Mouse (Mus musculus): Measurements from ENCODE around the gene Chst14. TPM values are rescaled to one million over a fixed set of nuclear protein-coding genes. Genes with fewer than 3 reads are reported as not detected.

The Chst14 gene
- 26.2 and 30.3 TPM in 2 replicates for polyA plus RNA-seq (2016; fragmentation: Nextera tagmentation; extraction: Ambion mirVana)

DNA sequence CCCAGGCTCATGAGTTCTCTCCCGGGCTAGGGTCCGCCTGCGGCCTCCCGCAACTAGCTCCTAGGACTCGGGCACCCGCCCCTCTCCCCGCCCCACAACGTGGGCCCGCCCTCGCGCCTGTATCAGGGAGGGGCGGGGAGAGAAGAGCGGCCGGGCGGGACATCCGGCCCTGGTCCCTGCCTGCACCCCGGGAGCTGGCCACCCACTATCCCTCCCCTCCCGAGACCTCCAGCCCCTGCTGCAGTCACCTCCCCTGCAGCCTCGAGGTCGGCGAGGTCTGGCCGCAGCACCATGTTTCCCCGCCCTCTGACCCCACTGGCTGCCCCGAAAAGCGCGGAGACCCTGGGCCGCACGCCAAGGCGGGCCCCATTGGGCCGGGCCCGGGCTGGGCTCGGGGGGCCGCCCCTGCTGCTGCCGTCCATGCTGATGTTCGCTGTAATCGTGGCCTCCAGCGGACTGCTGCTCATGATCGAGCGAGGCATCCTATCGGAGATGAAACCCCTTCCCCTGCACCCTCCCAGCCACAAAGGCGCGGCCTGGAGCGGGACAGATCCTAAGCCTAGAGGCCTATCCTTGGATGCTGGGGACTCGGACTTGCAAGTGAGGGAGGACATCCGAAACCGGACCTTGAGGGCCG is at the start of gene Chst14:
TSS of gene Chst14 (plus strand) at position 136 of the 637 bp plus-strand sequence.
- Histone ChIP-seq H3K36me3 (peaks cover 18% of the 10 kb centered on the region), H3K9me3 (replicated peaks) (no peaks in the 10 kb centered on the region), H3K4me3 (peak within 1 kb of the TSS; percentile 78), H3K4me1 (peaks cover 45% of the 10 kb centered on the region), H3K27me3 (ENCODE audit: low read depth, poor library complexity, severe bottlenecking) (no peaks in the 10 kb centered on the region), H3K27ac (peak within 1 kb of the TSS; percentile 96)
- under 1% methylated on average over 38 of the region's 47 CpGs for WGBS
- peak; percentile 87 for DNase-seq (ENCODE audit: low spot score)

DNA sequence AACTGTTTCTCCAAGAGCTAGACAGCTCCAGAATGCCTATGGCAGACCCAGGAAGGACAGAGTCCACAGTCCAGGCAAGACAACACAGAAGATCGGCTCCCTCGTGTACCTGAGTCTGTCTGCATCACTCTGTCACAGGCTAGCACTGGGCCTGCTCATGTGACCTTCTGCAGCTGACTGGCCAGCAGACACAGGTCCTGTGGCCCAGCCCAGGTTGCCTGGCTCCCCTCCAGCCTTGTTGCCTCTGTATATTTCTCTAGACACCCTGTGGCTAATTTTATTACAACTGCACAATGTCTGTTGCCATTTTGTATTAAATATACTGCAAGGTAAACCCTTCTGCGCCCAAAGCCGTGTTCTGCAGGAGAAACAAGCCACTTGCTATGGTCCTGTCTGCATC is 45.3 kb upstream of the Chst14 start:
- peaks cover 7% of the 10 kb centered on the region for H3K4me1 ChIP-seq
- H3K27ac ChIP-seq, result no peak overlapping the region
- peaks cover 46% of the 10 kb centered on the region for H3K36me3 ChIP-seq
- DNase-seq (ENCODE audit: low spot score), result no peak
- 89% methylated on average over 4 of the region's 4 CpGs for WGBS
- H3K9me3 ChIP-seq (replicated peaks), result no peaks in the 10 kb centered on the region
- H3K27me3 ChIP-seq (ENCODE audit: low read depth, poor library complexity, severe bottlenecking), result peaks cover 24% of the 10 kb centered on the region
- no peak overlapping the region for H3K4me3 ChIP-seq

DNA sequence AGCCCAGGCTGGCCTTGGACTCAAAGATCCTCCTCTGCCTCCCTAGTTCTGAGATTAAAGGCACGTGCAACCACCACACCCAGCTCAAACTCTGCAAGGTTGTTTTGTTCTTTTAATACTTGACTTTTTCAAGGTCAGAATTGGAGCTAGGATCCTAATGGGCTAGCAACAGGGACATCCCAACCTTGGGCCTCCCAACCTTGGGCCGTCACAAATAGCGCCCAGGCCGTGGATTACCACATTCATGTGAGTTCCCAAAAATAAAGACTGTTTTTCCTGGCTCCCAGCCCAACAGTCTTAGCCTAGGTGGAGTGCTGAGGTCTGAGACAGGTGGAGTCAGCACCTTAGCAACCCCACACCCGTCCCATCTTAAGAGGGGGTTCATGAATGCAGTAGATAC is 44.3 kb upstream of the Chst14 start:
- WGBS, result 88% methylated on average over 5 of the region's 5 CpGs
- no peak overlapping the region for H3K27ac ChIP-seq
- peaks cover 37% of the 10 kb centered on the region for H3K36me3 ChIP-seq

DNA sequence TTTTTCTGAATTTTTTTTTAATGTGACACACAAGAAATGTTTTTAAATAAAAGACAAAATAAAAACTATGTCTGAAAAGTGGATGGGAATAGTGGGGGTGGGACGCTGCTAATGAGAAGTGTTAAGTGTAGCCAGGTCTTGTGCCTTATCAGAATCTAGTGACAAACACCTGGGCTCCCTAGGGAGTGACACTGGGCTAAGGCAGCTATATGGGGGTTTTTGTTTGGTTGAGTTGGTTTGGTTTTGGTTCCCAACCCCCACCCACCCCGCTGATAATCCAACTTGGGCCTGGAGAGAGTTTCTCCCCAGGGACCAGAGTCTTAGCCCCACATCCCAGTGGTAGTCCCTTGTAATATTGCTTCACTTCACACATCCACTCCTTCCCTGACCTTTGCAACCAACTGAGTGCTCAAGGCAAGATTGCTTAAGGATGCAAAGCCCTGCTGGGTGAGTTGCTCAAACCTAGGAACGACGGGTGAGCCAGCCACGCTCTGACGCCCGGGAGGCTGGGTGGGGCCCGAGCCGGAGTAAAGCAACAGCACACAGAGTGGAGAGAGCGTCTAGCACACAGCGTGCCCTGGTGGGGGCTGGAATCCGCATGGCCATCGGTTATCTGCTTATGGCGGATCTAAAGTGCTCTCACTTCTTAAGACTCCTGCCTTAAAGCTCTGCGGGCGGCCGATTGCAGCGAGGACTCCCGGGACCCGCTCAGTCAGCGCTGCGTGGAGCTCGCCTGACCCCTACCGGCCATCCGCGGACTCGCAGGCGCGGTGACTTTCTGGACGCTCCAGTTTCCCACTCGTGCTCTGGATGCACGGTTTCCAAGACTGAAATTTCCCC is 43.2 kb upstream of the Chst14 start:
- DNase-seq (ENCODE audit: low spot score), result peak; percentile 92
- peaks cover 27% of the 10 kb centered on the region for H3K36me3 ChIP-seq
- H3K27ac ChIP-seq, result peak overlapping the region; percentile 62; the same call in 1 of the 2 replicates
- peaks cover 43% of the 10 kb centered on the region for H3K27me3 ChIP-seq (ENCODE audit: low read depth, poor library complexity, severe bottlenecking)
- peak overlapping the region; percentile 53 for H3K4me3 ChIP-seq
- 1% methylated on average over 32 of the region's 32 CpGs for WGBS
- H3K9me3 ChIP-seq (replicated peaks), result no peaks in the 10 kb centered on the region
- peaks cover 7% of the 10 kb centered on the region for H3K4me1 ChIP-seq

More for the DNA sequence above, 44.3 kb upstream of the Chst14 start:
- peaks cover 32% of the 10 kb centered on the region for H3K27me3 ChIP-seq (ENCODE audit: low read depth, poor library complexity, severe bottlenecking)
- H3K9me3 ChIP-seq (replicated peaks), result no peaks in the 10 kb centered on the region
- no peak for DNase-seq (ENCODE audit: low spot score)
- peaks cover 7% of the 10 kb centered on the region for H3K4me1 ChIP-seq
- H3K4me3 ChIP-seq, result no peak overlapping the region

DNA sequence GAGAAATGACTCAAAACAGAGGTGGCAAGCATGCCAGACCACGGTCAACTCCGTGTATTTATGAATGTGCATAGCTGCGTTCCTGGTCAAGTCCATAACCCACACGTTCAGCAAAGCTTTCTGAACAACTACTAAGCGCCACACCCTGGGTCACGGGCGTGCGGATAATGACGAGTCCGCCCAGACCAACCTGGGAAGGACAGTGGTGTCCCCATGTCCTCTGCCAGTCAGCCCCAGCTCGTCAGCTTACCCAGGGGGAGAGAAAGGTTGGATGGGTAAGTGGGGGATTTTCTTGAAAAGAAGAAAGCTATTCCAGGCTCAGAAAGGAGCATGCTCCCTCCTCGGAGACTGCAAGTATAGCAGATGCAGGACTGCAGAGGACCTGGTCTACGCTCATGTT is 38.9 kb upstream of the Chst14 start:
- no peak overlapping the region for H3K4me3 ChIP-seq
- H3K27ac ChIP-seq, result no peak overlapping the region
- DNase-seq (ENCODE audit: low spot score), result no peak
- H3K36me3 ChIP-seq, result no peaks in the 10 kb centered on the region
- H3K27me3 ChIP-seq (ENCODE audit: low read depth, poor library complexity, severe bottlenecking), result peaks cover 76% of the 10 kb centered on the region
- no peaks in the 10 kb centered on the region for H3K9me3 ChIP-seq (replicated peaks)
- H3K4me1 ChIP-seq, result peaks cover 7% of the 10 kb centered on the region
- 76% methylated on average over 13 of the region's 13 CpGs for WGBS

DNA sequence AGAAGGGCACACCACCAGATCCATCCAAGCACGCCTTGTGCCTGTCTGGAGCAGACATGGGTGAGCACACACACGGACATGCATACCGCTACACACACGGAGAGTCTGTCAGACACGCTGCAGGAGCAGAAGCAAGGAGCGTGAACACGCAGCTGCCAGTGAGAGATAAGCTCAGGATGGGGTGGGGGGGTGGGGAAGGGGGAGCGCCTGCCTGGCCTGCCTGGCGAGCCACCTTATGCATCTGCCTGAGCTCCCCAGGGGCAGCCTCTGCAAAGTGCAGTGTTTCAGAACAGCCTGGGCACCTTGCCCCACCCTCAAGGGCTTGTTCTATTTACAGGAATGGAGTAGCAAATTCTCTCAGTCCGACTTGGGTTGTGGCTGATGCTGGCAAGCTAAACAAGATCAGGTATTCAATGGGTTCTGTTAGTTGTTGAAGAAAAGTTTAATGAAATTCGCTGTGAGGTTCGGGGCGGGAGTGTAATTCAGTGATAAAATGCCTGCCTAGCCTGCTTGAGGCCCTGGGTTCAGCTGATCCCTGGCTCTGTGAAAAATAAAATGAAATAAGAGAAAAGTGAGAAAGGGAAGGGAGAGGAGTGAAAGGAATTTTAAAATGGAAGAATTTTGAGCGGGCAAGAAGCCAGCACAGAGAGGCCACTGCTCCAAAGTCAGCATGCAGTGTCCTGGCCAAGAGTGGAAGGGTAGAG is 38.3 kb upstream of the Chst14 start:
- Histone ChIP-seq H3K36me3 (no peaks in the 10 kb centered on the region), H3K4me3 (no peak overlapping the region), H3K27ac (no peak overlapping the region), H3K27me3 (ENCODE audit: low read depth, poor library complexity, severe bottlenecking) (peaks cover 82% of the 10 kb centered on the region), H3K9me3 (replicated peaks) (no peaks in the 10 kb centered on the region), H3K4me1 (peaks cover 5% of the 10 kb centered on the region)
- no peak for DNase-seq (ENCODE audit: low spot score)
- 30% methylated on average over 14 of the region's 14 CpGs for WGBS

DNA sequence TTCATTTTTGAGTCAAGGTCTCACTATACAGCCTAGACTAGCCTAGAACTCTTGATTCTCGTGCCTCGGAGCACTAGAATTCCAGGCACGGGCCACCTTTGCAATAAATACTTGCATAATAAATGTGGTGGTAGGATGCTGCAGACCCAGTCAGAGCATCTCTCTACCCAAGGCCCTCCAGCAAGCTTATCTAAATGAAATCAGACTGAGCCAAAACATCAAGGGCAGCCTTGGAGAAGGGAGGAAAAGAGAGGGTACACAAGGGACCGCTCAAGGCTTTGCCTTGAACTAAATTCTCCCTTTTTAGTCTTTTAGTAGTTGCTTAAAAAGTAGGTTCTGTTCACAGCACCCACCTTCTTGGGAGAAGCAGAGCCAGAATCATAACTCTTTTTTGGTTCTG is 35.1 kb upstream of the Chst14 start:
- no peak overlapping the region for H3K27ac ChIP-seq
- H3K9me3 ChIP-seq (replicated peaks), result no peaks in the 10 kb centered on the region
- no peak overlapping the region for H3K4me3 ChIP-seq
- H3K4me1 ChIP-seq, result peaks cover 2% of the 10 kb centered on the region
- 90% methylated on average over 4 of the region's 4 CpGs for WGBS
- no peak for DNase-seq (ENCODE audit: low spot score)
- H3K27me3 ChIP-seq (ENCODE audit: low read depth, poor library complexity, severe bottlenecking), result peaks cover 88% of the 10 kb centered on the region
- no peaks in the 10 kb centered on the region for H3K36me3 ChIP-seq

DNA sequence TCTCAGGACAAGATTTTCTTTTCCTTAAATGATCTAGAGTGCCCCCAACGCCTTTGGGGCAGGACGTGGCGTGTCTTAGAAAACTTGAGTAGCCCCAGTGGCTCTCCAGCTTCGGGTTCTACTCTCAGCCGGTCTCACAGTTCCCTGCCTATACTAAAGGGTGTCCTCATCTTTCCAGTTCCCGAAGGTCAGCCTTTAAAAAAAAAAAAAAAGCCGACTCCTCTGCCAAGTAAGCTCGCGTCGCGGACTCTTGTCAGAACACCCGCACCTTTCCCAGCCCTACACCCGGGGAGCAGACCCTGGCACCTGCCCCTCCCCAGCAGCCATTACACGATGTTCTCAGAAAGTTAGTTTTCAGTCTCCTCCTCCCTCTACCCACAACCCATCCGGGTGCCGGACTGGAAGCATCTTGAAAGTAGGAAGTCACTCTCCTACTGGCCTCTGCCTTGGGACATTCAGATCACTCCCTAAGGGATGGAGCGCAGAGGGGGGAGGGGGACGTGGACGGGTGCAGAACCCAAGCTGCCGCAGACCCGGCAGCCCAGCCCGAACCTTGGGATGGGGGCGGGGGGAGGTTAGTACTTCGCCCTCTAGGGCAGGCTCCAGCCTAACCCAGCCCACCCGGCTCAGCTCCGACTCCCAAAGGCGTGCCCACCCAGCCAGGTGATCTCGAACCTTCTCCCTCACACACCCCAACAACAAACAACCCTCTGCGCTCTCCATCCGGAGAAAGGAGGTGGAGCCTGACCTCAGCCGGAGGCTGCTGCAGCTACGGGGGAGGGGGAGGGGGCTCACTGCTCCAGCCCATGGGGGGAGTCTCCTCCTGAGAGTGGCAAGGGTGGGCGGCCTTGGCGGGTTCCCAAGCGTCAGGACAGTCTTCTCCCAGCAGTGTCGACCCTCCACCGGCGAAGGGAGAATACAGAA is 30.0 kb upstream of the Chst14 start:
- peak overlapping the region; percentile 62 for H3K27ac ChIP-seq
- H3K4me1 ChIP-seq, result peaks cover 50% of the 10 kb centered on the region
- peaks cover 94% of the 10 kb centered on the region for H3K27me3 ChIP-seq (ENCODE audit: low read depth, poor library complexity, severe bottlenecking)
- H3K4me3 ChIP-seq, result peak overlapping the region; percentile 57
- no peaks in the 10 kb centered on the region for H3K9me3 ChIP-seq (replicated peaks)
- no peaks in the 10 kb centered on the region for H3K36me3 ChIP-seq
- WGBS, result under 1% methylated on average over 38 of the region's 38 CpGs
- DNase-seq (ENCODE audit: low spot score), result peak; percentile 57

DNA sequence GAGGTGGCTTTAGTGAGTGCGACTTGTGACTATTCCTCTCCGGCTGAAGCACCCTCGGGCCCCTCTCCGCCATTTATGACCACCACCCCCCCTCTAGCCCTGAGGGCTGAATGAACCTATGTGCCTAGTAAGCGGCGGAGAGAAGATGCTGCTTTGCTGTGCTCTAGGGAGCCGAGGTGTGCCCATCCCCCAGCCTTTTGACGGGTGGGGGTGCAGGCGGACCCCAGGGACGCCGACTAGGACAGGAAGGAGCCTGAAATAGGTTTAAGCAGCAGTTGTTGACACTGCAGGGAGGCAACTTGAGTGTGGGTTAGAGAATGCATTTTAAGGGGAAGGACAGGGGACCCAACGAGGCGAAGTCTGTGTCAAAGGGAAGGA is 29.4 kb upstream of the Chst14 start:
- peak; percentile 61 for DNase-seq (ENCODE audit: low spot score)
- H3K4me1 ChIP-seq, result peaks cover 55% of the 10 kb centered on the region
- H3K27ac ChIP-seq, result peak overlapping the region; percentile 62
- H3K4me3 ChIP-seq, result peak overlapping the region; percentile 57
- H3K27me3 ChIP-seq (ENCODE audit: low read depth, poor library complexity, severe bottlenecking), result peaks cover 89% of the 10 kb centered on the region
- no peaks in the 10 kb centered on the region for H3K9me3 ChIP-seq (replicated peaks)
- 2% methylated on average over 13 of the region's 13 CpGs for WGBS
- no peaks in the 10 kb centered on the region for H3K36me3 ChIP-seq

DNA sequence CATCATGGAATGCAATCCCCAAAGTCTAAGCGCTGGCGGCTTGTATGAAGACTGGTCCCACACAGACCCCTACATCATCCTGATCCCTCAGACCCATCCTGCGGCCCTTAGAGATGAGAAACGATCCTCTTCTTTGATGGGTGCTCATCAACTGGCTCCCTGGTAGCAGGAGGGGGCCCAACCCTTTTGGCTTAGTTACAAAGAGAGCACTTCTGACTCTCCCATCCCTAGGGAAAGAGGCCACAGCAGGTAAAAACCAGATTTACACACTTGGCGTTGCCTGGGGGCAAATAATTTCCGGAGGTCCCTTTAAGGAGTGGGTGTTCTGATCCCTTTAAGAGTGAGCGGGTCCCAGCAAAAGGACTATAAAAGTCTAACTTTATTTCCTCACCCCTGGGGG is 28.9 kb upstream of the Chst14 start:
- Histone ChIP-seq H3K4me3 (peak overlapping the region; percentile 57), H3K27ac (no peak overlapping the region), H3K36me3 (no peaks in the 10 kb centered on the region), H3K9me3 (replicated peaks) (no peaks in the 10 kb centered on the region), H3K4me1 (peaks cover 60% of the 10 kb centered on the region), H3K27me3 (ENCODE audit: low read depth, poor library complexity, severe bottlenecking) (peaks cover 87% of the 10 kb centered on the region)
- peak; percentile 48 for DNase-seq (ENCODE audit: low spot score)
- 2% methylated on average over 7 of the region's 7 CpGs for WGBS

DNA sequence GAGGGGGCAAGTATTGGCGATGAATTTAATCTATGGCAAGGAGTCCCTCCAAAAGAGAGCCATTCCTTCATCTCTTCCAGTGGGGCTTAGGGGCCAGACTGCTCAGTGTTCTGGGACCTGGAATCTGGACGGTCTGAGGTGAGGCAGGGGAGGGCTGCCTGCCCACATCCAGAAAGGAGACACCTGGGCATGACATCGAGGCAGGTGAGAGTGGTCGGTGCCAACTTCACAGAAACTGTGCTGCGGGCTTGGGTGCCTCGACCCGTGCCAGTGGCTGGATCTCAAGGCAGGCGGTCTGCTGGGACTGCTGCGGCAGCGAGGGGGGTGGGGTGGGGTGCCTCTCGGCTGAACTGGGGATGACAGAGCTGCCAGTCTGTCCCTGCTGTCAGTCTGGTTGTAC is 28.5 kb upstream of the Chst14 start:
- H3K36me3 ChIP-seq, result no peaks in the 10 kb centered on the region
- peak; percentile 45 for DNase-seq (ENCODE audit: low spot score)
- no peaks in the 10 kb centered on the region for H3K9me3 ChIP-seq (replicated peaks)
- peak overlapping the region; percentile 57 for H3K4me3 ChIP-seq
- H3K4me1 ChIP-seq, result peaks cover 64% of the 10 kb centered on the region
- H3K27ac ChIP-seq, result no peak overlapping the region
- H3K27me3 ChIP-seq (ENCODE audit: low read depth, poor library complexity, severe bottlenecking), result peaks cover 87% of the 10 kb centered on the region
- WGBS, result under 1% methylated on average over 11 of the region's 11 CpGs

DNA sequence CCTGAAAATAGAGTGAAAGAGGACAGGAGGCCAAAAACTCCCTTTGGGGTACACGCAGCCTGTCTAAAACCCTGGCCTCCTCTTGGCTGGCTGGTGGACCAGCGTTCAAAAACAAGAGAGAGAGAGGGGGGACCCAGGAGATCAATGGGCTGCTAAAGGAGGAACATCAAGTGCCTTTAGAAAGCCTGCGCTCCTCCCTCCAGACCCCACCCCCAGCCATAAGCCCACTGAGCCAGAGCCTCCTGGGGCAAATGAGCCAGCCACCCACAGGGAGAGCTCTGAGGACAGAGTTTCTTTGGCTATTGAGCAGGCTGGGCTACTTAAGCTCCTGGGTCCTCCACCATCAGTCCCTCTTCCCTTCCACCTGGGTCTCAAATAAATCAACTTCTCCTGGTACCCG is 27.5 kb upstream of the Chst14 start:
- no peaks in the 10 kb centered on the region for H3K9me3 ChIP-seq (replicated peaks)
- no peaks in the 10 kb centered on the region for H3K36me3 ChIP-seq
- no peak overlapping the region for H3K4me3 ChIP-seq
- 0% methylated on average over 4 of the region's 4 CpGs for WGBS
- H3K27ac ChIP-seq, result no peak overlapping the region
- peak; percentile 38 for DNase-seq (ENCODE audit: low spot score)
- H3K27me3 ChIP-seq (ENCODE audit: low read depth, poor library complexity, severe bottlenecking), result peaks cover 87% of the 10 kb centered on the region
- H3K4me1 ChIP-seq, result peaks cover 72% of the 10 kb centered on the region
